Mouse (Mus musculus) intestine, embryonic 14.5 days (tissue): ENCODE results near the gene Ttc8. TPM values are rescaled to one million over a fixed set of nuclear protein-coding genes. Genes with fewer than 3 reads are reported as not detected.

Source experiments
- ATAC-seq: fragments of 200-750 bp; cut with Nextera tagmentation; replicated peaks from 2 replicates; pipeline ENCODE4 v1.8.0; 2017; ENCODE audit warnings: low read depth, moderate number of reproducible peaks, moderate TSS enrichment, moderate library complexity; ENCODE audit not compliant: low FRiP score, low TSS enrichment
- DNase-seq: peaks from one replicate; pipeline ENCODE4 v3.0.0-alpha.2; 2018; ENCODE audit warnings: low spot score
- H3K27ac ChIP-seq: fragments of 300-500 bp; sonication (generic); 2 replicates; pipeline ENCODE4 v1.5.1; 2014; ENCODE audit warnings: low read depth, mild to moderate bottlenecking, control low read depth
- H3K27me3 ChIP-seq: fragments of 300-500 bp; sonication (generic); replicated peaks from 2 replicates; pipeline ENCODE4 v1.6.1; 2014; ENCODE audit warnings: low read length, control low read depth; ENCODE audit not compliant: control insufficient read depth, insufficient read depth
- H3K36me3 ChIP-seq: fragments of 300-500 bp; sonication (generic); 2 replicates; pipeline ENCODE4 v1.6.1; 2014; ENCODE audit warnings: low read length, control low read depth; ENCODE audit not compliant: control insufficient read depth, insufficient read depth
- H3K4me1 ChIP-seq: fragments of 300-500 bp; sonication (generic); replicated peaks from 2 replicates; pipeline ENCODE4 v1.6.1; 2014; ENCODE audit warnings: low read length, control low read depth, mixed read lengths; ENCODE audit not compliant: control insufficient read depth, insufficient read depth
- H3K4me2 ChIP-seq: fragments of 300-500 bp; sonication (generic); 2 replicates; pipeline ENCODE4 v1.6.1; 2014; ENCODE audit warnings: low read length
- H3K4me3 ChIP-seq: fragments of 300-500 bp; sonication (generic); 2 replicates; pipeline ENCODE4 v1.5.1; 2014; ENCODE audit warnings: low read depth, low read length, control low read depth, mixed read lengths
- H3K9ac ChIP-seq: fragments of 300-500 bp; sonication (generic); 2 replicates; pipeline ENCODE4 v1.6.1; 2014; ENCODE audit warnings: mild to moderate bottlenecking, low read length
- H3K9me3 ChIP-seq: fragments of 300-500 bp; sonication (generic); 2 replicates; pipeline ENCODE4 v1.6.1; 2016; ENCODE audit warnings: low read length, control low read depth; ENCODE audit not compliant: control insufficient read depth
- WGBS: fragments of 180-500 bp; shearing (Covaris S2); extraction: QIAGEN DNeasy Blood & Tissue Kit; methylation state at CpG from one replicate; pipeline ENCODE4 v1.1.7; 2014; 5-methylcytosine and 5-hydroxymethylcytosine counted together
- polyA plus RNA-seq: library from polyadenylated mRNA; unstranded; fragments of >200 nt; fragmentation: Nextera tagmentation; extraction: Ambion mirVana; gene quantifications from 2 replicates; pipeline ENCODE4 v1.2.1, GENCODE M21; 2014

The Ttc8 gene
- polyA plus RNA-seq, 1 experiment from 2014 or later: 24.9 TPM

DNA sequence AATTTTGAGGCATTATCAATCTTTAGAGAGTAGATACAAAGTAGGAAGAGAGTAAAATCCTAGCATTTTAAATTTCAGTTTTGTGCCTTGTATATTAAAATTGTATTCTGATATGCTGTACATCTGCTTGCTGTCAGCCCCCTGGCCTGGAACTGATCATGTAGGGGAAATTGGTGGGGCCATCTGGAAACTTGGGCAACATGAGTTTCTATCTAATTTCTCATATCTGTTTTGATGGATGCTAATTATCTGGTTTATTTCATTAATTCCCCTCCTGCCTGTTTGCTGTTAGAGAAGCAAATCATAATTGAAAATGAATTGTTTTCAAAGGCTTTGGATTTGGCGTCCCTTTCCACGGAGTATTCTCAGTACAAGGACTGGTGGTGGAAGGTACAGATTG is 36.6 kb downstream of the Ttc8 start:
- H3K4me2 ChIP-seq: no peak overlapping the region
- H3K4me1 ChIP-seq: no peaks in the 10 kb centered on the region
- H3K27ac ChIP-seq: no peak overlapping the region
- 81% methylated on average over 2 of the region's 2 CpGs for WGBS
- ATAC-seq (no peak), DNase-seq (peak; percentile 45)
- no peak overlapping the region for H3K4me3 ChIP-seq
- no peaks in the 10 kb centered on the region for H3K9me3 ChIP-seq
- no peak overlapping the region for H3K9ac ChIP-seq
- no peaks in the 10 kb centered on the region for H3K27me3 ChIP-seq
- no peaks in the 10 kb centered on the region; the same call in 1 of the 2 replicates for H3K36me3 ChIP-seq

DNA sequence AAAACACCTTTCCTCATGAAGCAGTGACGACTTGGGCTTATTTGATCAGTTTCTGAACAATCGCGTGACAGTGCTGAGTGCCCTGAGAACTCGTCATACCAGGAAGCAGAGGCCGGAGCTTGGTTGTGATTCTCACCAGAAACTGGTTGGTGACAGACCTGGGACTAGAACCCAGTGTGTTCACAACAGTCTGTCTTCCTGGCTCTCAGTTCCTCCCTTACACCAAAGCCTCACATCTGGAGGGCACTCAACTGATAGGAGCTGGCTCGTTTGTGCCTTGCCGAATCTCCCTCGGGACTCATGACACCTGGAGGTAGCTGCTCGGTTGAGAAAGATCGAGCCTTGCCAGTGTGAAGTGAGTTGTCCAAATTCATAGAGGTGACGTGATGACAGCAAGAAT is 37.1 kb downstream of the Ttc8 start:
- Histone ChIP-seq H3K9ac (no peak overlapping the region), H3K27me3 (no peaks in the 10 kb centered on the region), H3K4me2 (no peak overlapping the region), H3K36me3 (no peaks in the 10 kb centered on the region; the same call in 1 of the 2 replicates), H3K27ac (no peak overlapping the region), H3K4me3 (no peak overlapping the region), H3K9me3 (no peaks in the 10 kb centered on the region), H3K4me1 (no peaks in the 10 kb centered on the region)
- DNase-seq (peak; percentile 40), ATAC-seq (no peak)
- WGBS: 85% methylated on average over 11 of the region's 11 CpGs

DNA sequence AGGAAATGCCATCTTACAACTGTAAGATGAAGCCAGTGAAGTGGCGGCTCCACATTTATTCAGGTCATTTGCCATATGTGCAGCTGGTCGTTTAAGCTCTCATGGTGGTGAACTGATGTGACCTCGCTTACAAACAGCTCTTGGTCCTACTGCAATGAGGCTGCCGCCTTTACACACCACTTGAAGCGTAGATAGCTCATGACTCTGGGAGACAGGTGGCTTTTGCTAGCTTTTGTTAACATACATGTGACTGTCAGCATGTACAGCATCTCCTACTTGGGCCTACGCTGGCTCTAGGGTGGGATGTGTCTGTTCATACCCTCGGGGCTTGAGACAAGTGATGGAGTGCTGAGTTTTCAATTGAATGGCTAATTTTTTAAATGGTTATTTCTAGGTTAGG is 40.6 kb downstream of the Ttc8 start:
- ATAC-seq: no peak
- 85% methylated on average over 7 of the region's 7 CpGs for WGBS
- Histone ChIP-seq H3K4me2 (no peak overlapping the region), H3K9me3 (no peaks in the 10 kb centered on the region), H3K27ac (no peak overlapping the region), H3K36me3 (no peaks in the 10 kb centered on the region; the same call in 1 of the 2 replicates), H3K4me1 (no peaks in the 10 kb centered on the region), H3K27me3 (no peaks in the 10 kb centered on the region), H3K4me3 (no peak overlapping the region), H3K9ac (no peak overlapping the region)
- DNase-seq: peak; percentile 29

DNA sequence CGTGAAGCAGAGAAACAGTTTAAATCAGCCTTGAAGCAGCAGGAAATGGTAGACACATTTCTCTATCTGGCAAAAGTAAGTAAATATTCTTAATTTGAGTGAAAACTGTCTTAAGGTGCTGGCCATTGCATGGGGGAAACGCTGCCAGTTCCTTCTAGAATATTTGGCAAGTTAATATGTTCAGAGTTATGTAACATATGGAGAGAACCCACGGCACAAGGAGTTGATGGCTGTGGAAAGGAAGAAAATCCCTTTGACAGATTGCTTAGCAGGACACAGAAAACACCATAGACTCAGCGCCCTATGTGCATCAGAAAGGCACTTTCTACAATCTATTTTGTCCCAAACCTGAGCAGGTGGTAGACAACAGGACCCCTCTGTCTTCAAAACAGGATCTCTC is 41.0 kb downstream of the Ttc8 start:
- ATAC-seq (no peak), DNase-seq (peak; percentile 31)
- no peak overlapping the region for H3K4me2 ChIP-seq
- no peaks in the 10 kb centered on the region; the same call in 1 of the 2 replicates for H3K36me3 ChIP-seq
- no peaks in the 10 kb centered on the region for H3K9me3 ChIP-seq
- no peaks in the 10 kb centered on the region for H3K4me1 ChIP-seq
- no peak overlapping the region for H3K4me3 ChIP-seq
- H3K27ac ChIP-seq: no peak overlapping the region
- 86% methylated on average over 4 of the region's 4 CpGs for WGBS
- H3K9ac ChIP-seq: no peak overlapping the region
- no peaks in the 10 kb centered on the region for H3K27me3 ChIP-seq

DNA sequence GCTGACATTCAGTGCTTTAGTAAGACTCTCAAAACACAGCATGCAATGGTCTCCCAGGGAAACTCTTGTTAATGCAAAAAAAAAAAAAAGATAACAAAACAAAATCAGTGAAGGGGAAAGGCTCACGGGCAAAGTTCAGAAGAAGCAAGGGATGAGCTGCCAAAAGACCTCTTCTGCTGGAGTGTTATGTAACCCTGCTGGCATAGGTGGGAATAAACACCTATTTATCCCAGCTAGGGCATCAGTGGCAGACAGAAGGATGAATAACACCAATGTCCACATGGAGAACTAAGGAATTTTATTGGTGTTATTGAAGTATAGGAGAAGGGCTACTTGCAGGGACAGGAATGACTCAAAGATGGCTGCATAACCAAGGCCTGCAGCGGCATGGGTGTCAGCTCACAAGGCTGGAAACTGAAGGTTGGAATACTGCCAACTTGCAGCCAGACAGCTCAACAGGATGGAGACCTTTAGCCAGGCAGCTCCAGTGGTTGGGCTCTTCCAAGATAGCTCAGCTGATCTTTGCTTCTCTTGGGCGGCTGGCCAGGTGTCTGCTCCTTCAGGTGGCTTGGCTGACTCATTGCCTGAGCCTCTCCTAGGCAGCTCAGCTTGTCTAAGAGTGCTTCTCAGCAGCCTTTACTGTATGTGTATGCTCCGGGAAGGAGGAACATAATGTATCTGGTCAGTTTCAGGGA is 45.2 kb downstream of the Ttc8 start:
- no peak for DNase-seq
- no peaks in the 10 kb centered on the region for H3K9me3 ChIP-seq
- no peaks in the 10 kb centered on the region for H3K4me1 ChIP-seq
- H3K27me3 ChIP-seq: no peaks in the 10 kb centered on the region
- H3K4me2 ChIP-seq: no peak overlapping the region
- H3K4me3 ChIP-seq: no peak overlapping the region
- H3K27ac ChIP-seq: no peak overlapping the region
- no peak for ATAC-seq
- H3K36me3 ChIP-seq: no peaks in the 10 kb centered on the region; the same call in 1 of the 2 replicates
- 78% methylated on average over 4 of the region's 4 CpGs for WGBS
- no peak overlapping the region for H3K9ac ChIP-seq

DNA sequence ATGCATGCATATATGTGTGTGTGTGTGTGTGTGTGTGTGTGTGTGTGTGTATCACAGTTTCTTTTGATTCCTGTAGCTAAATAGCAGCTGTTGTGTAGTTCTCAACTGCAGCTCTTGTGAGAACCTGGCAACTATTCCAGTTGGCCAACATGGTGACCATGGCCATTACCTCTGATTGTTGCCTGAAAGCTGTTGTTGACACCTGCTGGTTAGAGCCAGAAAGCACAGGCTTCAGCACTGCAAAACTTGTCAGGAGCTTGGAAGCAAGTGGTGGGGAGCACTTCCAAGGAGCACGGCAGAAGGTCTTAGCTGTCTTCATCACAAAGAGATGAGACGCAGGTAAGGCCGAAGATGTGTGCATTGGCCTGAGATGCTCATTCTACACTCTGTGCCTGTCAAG is 51.9 kb downstream of the Ttc8 start:
- Histone ChIP-seq H3K36me3 (peaks cover 12% of the 10 kb centered on the region; the same call in 1 of the 2 replicates), H3K9ac (no peak overlapping the region), H3K27me3 (no peaks in the 10 kb centered on the region), H3K4me3 (no peak overlapping the region), H3K4me2 (no peak overlapping the region), H3K27ac (no peak overlapping the region), H3K9me3 (0 out of 2 replicates have a peak, but pooled peaks cover 1% of the 10 kb centered on the region), H3K4me1 (no peaks in the 10 kb centered on the region)
- 95% methylated on average over 3 of the region's 3 CpGs for WGBS
- DNase-seq (no peak), ATAC-seq (no peak)

DNA sequence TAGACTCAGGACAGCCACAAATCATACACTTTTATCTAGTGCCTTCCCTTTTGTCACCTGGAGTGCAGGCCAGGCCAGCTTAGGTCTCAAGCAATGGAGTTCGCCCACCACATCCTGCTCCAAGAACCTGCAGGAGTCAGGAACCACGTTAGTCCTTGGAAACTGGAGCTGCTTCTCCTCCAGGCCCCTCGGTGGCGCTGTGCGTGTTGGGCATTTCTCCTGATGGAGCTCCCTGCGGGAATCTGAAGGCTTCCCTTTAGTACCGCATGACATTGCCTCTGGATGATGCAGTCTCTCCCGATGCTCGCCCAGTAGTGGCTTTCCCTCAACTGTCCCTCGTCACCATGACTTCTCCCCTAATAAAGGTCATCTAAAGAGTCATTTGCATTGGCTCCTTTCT is 53.1 kb downstream of the Ttc8 start:
- 87% methylated on average over 10 of the region's 10 CpGs for WGBS
- H3K4me2 ChIP-seq: no peak overlapping the region
- no peak overlapping the region for H3K27ac ChIP-seq

DNA sequence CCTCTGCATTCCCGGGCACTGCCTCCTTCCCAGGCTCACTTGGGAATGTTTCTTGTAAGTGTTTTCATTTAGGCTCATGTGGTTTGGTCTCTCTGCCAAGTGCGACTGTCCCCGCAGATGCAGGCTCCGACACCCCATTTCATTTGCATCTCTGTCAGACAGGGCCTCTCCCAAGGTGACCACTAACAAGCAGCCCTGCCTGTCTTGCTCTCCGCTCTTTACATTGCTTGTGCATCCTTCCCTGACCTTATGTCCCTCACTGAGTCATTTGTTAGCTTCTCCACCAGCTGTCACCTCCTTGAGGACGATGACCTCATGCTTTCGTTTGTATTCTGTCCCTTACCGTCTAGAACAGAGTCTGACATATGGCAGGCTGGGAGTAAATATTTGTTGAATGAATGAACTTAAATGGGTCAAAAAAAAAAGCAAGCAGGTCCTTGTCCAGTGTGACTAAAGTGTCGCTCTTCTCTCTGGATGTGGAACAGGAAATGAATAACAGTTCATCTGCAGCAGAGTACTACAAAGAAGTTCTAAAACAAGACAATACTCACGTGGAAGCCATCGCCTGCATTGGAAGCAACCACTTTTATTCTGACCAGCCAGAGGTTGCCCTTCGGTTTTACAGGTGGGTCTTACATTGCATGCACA is 53.9 kb downstream of the Ttc8 start:
- Histone ChIP-seq H3K27ac (no peak overlapping the region), H3K36me3 (peaks cover 17% of the 10 kb centered on the region), H3K9me3 (0 out of 2 replicates have a peak, but pooled peaks cover 3% of the 10 kb centered on the region), H3K4me1 (no peaks in the 10 kb centered on the region), H3K9ac (no peak overlapping the region), H3K4me2 (no peak overlapping the region), H3K4me3 (no peak overlapping the region), H3K27me3 (no peaks in the 10 kb centered on the region)
- 62% methylated on average over 12 of the region's 12 CpGs for WGBS
- DNase-seq (peak; percentile 33), ATAC-seq (no peak)

More for the DNA sequence above, 53.1 kb downstream of the Ttc8 start:
- H3K36me3 ChIP-seq: peaks cover 17% of the 10 kb centered on the region
- no peak for ATAC-seq
- no peak overlapping the region for H3K9ac ChIP-seq
- no peak for DNase-seq
- no peaks in the 10 kb centered on the region for H3K4me1 ChIP-seq
- no peaks in the 10 kb centered on the region for H3K27me3 ChIP-seq
- H3K9me3 ChIP-seq: 0 out of 2 replicates have a peak, but pooled peaks cover 3% of the 10 kb centered on the region
- no peak overlapping the region for H3K4me3 ChIP-seq
